Mouse (Mus musculus): Measurements from ENCODE around the gene Kctd19. TPM values are rescaled to one million over a fixed set of nuclear protein-coding genes. Genes with fewer than 3 reads are reported as not detected.

Gene Kctd19
- total and polyA plus RNA-seq, 3 experiments: not detected

DNA sequence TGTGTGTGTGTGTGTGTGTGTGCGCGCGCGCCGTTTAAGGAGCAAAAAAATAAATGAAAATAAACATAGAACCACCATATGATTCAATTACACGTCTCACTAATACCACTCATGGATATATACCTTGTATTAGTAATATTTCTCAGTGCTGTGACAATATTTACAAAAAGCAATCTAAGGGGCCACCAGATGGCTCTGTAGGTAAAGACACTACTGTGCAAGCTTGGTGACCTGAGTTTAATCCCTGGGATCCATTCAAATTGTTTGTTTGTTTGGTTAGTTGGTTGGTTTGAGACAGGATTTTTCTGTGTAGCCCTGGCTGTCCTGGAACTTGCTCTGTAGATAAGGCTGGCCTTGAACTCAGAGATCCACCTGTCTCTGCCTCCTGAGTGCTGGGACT lies 3.4 kb downstream of the Kctd19 start:
- no peaks in the 10 kb centered on the region for H3K36me3 ChIP-seq (replicated peaks)
- H3K4me1 ChIP-seq (ENCODE audit: insufficient read depth, low read depth, low read length): no peaks in the 10 kb centered on the region
- TF ChIP-seq POLR2AphosphoS5 (IDR thresholded peaks at IDR 0.05; ENCODE audit: insufficient replicate concordance, low read depth, low read length) (no peak), GATA1 (IDR thresholded peaks at IDR 0.05; ENCODE audit: borderline replicate concordance, low read length) (no peak), GATA2 (IDR thresholded peaks at IDR 0.05; ENCODE audit: borderline replicate concordance, low read depth, low read length) (no peak), TAL1 (conservative IDR thresholded peaks at IDR 0.05; ENCODE audit: low read depth, low read length) (no peak), CTCF (IDR thresholded peaks at IDR 0.05; ENCODE audit: low read depth, low read length) (no peak)
- no peak overlapping the region for H3K4me3 ChIP-seq (ENCODE audit: low read depth, low read length)
- no peak for ATAC-seq (ENCODE audit: extremely low read depth, insufficient number of reproducible peaks, low FRiP score, poor library complexity, severe bottlenecking)
- DNase-seq (ENCODE audit: low spot score): no peak
- H3K27me3 ChIP-seq (ENCODE audit: insufficient read depth, low read length): peaks cover 6% of the 10 kb centered on the region; the same call in 1 of the 2 replicates
- H3K9me3 ChIP-seq (replicated peaks): no peaks in the 10 kb centered on the region

DNA sequence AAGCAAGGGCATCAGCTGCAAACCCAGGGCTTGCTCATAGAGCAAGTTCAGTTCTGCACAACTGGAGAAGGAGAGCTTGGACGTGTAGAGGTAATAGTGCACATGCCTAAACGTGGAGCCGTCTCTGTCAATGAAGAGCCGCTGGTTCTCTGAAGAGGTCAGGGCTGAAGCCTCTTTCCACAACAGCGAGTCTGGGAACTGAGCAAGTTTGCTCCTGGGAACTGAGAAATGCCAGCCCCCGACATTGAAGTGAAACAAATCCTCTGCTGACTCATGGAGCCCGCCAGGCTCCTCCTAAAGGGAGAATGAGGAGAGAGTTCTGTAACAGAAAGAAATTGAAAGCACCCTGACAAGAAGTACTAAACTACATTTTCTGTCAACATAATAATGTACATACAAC lies 5.0 kb downstream of the Kctd19 start:
- TF ChIP-seq CTCF (IDR thresholded peaks at IDR 0.05; ENCODE audit: low read depth, low read length) (no peak), TAL1 (conservative IDR thresholded peaks at IDR 0.05; ENCODE audit: low read depth, low read length) (no peak), GATA1 (IDR thresholded peaks at IDR 0.05; ENCODE audit: borderline replicate concordance, low read length) (no peak), GATA2 (IDR thresholded peaks at IDR 0.05; ENCODE audit: borderline replicate concordance, low read depth, low read length) (no peak), POLR2AphosphoS5 (IDR thresholded peaks at IDR 0.05; ENCODE audit: insufficient replicate concordance, low read depth, low read length) (no peak)
- DNase-seq (ENCODE audit: low spot score) (no peak), ATAC-seq (ENCODE audit: extremely low read depth, insufficient number of reproducible peaks, low FRiP score, poor library complexity, severe bottlenecking) (no peak)
- H3K4me3 ChIP-seq (ENCODE audit: low read depth, low read length): no peak overlapping the region
- H3K27me3 ChIP-seq (ENCODE audit: insufficient read depth, low read length): peaks cover 6% of the 10 kb centered on the region; the same call in 1 of the 2 replicates
- no peaks in the 10 kb centered on the region for H3K36me3 ChIP-seq (replicated peaks)
- H3K9me3 ChIP-seq (replicated peaks): no peaks in the 10 kb centered on the region
- H3K4me1 ChIP-seq (ENCODE audit: insufficient read depth, low read depth, low read length): no peaks in the 10 kb centered on the region

DNA sequence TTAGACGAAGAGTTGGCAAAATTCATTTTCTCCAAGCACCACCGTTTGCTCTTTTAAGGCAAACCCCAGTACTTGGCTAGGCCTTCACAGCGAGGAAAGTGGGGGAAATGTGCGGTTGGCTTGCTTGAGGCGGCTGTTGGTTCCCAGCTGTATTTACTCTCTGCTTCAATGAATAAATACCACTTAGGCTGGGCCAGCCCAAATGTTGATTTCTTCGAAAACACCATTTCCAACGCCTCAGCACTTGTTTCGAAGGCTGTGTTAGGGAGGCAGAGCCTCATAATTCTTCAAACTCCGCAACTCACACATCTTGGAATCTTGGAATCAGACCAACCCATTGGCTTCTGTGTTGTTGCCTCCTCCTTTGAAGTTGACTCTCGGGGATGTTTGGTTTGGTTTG lies 6.9 kb downstream of the Kctd19 start:
- no peaks in the 10 kb centered on the region for H3K4me1 ChIP-seq (ENCODE audit: insufficient read depth, low read depth, low read length)
- H3K36me3 ChIP-seq (replicated peaks): no peaks in the 10 kb centered on the region
- no peaks in the 10 kb centered on the region for H3K9me3 ChIP-seq (replicated peaks)
- TF ChIP-seq TAL1 (conservative IDR thresholded peaks at IDR 0.05; ENCODE audit: low read depth, low read length): no peak
- no peak for TF ChIP-seq GATA2 (IDR thresholded peaks at IDR 0.05; ENCODE audit: borderline replicate concordance, low read depth, low read length)
- TF ChIP-seq POLR2AphosphoS5 (IDR thresholded peaks at IDR 0.05; ENCODE audit: insufficient replicate concordance, low read depth, low read length): no peak
- TF ChIP-seq GATA1 (IDR thresholded peaks at IDR 0.05; ENCODE audit: borderline replicate concordance, low read length): no peak
- TF ChIP-seq CTCF (IDR thresholded peaks at IDR 0.05; ENCODE audit: low read depth, low read length): no peak
- ATAC-seq (ENCODE audit: extremely low read depth, insufficient number of reproducible peaks, low FRiP score, poor library complexity, severe bottlenecking) (no peak), DNase-seq (ENCODE audit: low spot score) (no peak)
- H3K27me3 ChIP-seq (ENCODE audit: insufficient read depth, low read length): peaks cover 6% of the 10 kb centered on the region
- no peak overlapping the region for H3K4me3 ChIP-seq (ENCODE audit: low read depth, low read length)

DNA sequence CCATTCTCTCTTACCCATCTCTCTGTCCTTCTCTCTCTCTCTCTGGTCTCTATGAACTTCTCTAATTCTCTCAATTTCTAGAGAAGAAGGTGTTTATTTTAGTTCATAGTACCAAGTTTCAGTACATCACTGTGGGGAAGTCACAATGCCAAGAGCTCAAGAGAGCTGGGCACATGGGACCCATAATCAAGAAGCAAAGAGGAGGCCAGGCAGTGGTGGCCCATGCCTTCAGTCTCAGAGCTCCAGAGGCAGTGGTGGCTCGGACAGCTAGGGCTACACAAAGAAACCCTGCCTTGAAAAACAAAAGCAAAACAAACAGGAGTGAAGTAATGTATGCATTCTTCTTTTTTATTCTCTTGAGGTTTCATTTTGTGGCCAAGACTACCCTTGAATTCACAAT lies 8.8 kb downstream of the Kctd19 start:
- peaks cover 18% of the 10 kb centered on the region for H3K27me3 ChIP-seq (ENCODE audit: insufficient read depth, low read length)
- ATAC-seq (ENCODE audit: extremely low read depth, insufficient number of reproducible peaks, low FRiP score, poor library complexity, severe bottlenecking) (no peak), DNase-seq (ENCODE audit: low spot score) (no peak)
- no peak overlapping the region for H3K4me3 ChIP-seq (ENCODE audit: low read depth, low read length)
- no peaks in the 10 kb centered on the region for H3K4me1 ChIP-seq (ENCODE audit: insufficient read depth, low read depth, low read length)
- H3K9me3 ChIP-seq (replicated peaks): no peaks in the 10 kb centered on the region
- H3K36me3 ChIP-seq (replicated peaks): no peaks in the 10 kb centered on the region
- no peak for TF ChIP-seq TAL1 (conservative IDR thresholded peaks at IDR 0.05; ENCODE audit: low read depth, low read length)
- no peak for TF ChIP-seq GATA1 (IDR thresholded peaks at IDR 0.05; ENCODE audit: borderline replicate concordance, low read length)
- no peak for TF ChIP-seq CTCF (IDR thresholded peaks at IDR 0.05; ENCODE audit: low read depth, low read length)
- TF ChIP-seq POLR2AphosphoS5 (IDR thresholded peaks at IDR 0.05; ENCODE audit: insufficient replicate concordance, low read depth, low read length): no peak
- TF ChIP-seq GATA2 (IDR thresholded peaks at IDR 0.05; ENCODE audit: borderline replicate concordance, low read depth, low read length): no peak

DNA sequence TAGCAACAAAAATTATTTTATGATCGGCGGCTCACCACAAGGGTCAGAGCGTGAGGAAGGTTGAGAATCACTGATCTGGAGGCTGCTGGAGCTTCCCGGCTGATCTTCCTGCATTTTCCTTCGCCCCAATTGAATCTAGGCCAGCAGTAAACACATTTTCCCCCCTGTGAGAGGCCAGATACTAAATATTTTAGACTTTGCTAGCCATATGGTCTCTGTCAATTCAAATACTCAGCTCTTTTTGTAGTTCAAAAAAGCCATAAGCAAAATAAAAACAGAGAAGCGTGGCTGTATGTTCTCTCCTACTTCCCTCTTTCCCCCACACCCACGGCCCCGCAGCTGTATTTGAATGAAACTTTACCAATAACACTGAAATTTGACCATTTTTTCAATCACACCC lies 9.8 kb downstream of the Kctd19 start:
- ATAC-seq (ENCODE audit: extremely low read depth, insufficient number of reproducible peaks, low FRiP score, poor library complexity, severe bottlenecking) (no peak), DNase-seq (ENCODE audit: low spot score) (no peak)
- TF ChIP-seq GATA1 (IDR thresholded peaks at IDR 0.05; ENCODE audit: borderline replicate concordance, low read length) (no peak), POLR2AphosphoS5 (IDR thresholded peaks at IDR 0.05; ENCODE audit: insufficient replicate concordance, low read depth, low read length) (no peak), CTCF (IDR thresholded peaks at IDR 0.05; ENCODE audit: low read depth, low read length) (no peak), TAL1 (conservative IDR thresholded peaks at IDR 0.05; ENCODE audit: low read depth, low read length) (no peak), GATA2 (IDR thresholded peaks at IDR 0.05; ENCODE audit: borderline replicate concordance, low read depth, low read length) (no peak)
- Histone ChIP-seq H3K27me3 (ENCODE audit: insufficient read depth, low read length) (peaks cover 22% of the 10 kb centered on the region), H3K4me3 (ENCODE audit: low read depth, low read length) (no peak overlapping the region), H3K4me1 (ENCODE audit: insufficient read depth, low read depth, low read length) (no peaks in the 10 kb centered on the region), H3K36me3 (replicated peaks) (no peaks in the 10 kb centered on the region), H3K9me3 (replicated peaks) (no peaks in the 10 kb centered on the region)

DNA sequence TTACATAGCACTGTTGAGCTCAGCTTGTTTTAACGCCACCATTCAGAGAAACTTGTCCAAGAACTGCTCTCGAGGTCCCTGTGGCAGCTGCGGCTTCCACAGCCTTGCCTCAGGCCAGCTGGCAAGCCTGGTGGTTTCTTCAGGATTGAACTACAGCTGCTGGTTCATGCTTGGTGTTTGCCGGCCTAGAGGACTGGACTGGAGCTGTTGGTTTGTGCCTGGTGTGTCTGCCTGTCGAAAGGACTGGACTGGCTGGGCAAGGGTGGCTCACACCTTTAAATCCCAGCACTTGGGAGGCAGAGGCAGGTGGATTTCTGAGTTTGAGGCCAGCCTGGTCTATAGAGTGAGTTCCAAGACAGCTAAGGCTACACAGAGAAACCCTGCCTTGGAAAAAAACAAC lies 13.3 kb downstream of the Kctd19 start:
- H3K27me3 ChIP-seq (ENCODE audit: insufficient read depth, low read length): peaks cover 35% of the 10 kb centered on the region
- no peaks in the 10 kb centered on the region for H3K4me1 ChIP-seq (ENCODE audit: insufficient read depth, low read depth, low read length)
- DNase-seq (ENCODE audit: low spot score) (no peak), ATAC-seq (ENCODE audit: extremely low read depth, insufficient number of reproducible peaks, low FRiP score, poor library complexity, severe bottlenecking) (no peak)
- no peaks in the 10 kb centered on the region for H3K36me3 ChIP-seq (replicated peaks)
- H3K4me3 ChIP-seq (ENCODE audit: low read depth, low read length): no peak overlapping the region
- TF ChIP-seq CTCF (IDR thresholded peaks at IDR 0.05; ENCODE audit: low read depth, low read length) (no peak), GATA1 (IDR thresholded peaks at IDR 0.05; ENCODE audit: borderline replicate concordance, low read length) (no peak), TAL1 (conservative IDR thresholded peaks at IDR 0.05; ENCODE audit: low read depth, low read length) (no peak)
- no peaks in the 10 kb centered on the region for H3K9me3 ChIP-seq (replicated peaks)
